Mouse (Mus musculus) cerebellum, adult 2 months (tissue): ENCODE results near the gene Timm29. TPM values are rescaled to one million over a fixed set of nuclear protein-coding genes. Genes with fewer than 3 reads are reported as not detected.

ENCODE experiments used
- DNase-seq, 2 experiments: peaks; one replicate each; pipeline ENCODE4 v3.0.0; 2021
- H3K27ac ChIP-seq: fragments of 200-500 bp; 2 replicates; pipeline ENCODE4 v1.5.1; 2012; ENCODE audit warnings: low read length, control low read depth, inconsistent platforms; ENCODE audit not compliant: insufficient read depth
- H3K27me3 ChIP-seq: fragments of 200-500 bp; 2 replicates; pipeline ENCODE4 v1.6.1; 2012; ENCODE audit warnings: inconsistent platforms, mild to moderate bottlenecking, low read length, moderate library complexity; ENCODE audit not compliant: control insufficient read depth, insufficient read depth
- H3K4me1 ChIP-seq: fragments of 200-500 bp; 2 replicates; pipeline ENCODE4 v1.6.1; 2011; ENCODE audit warnings: low read length; ENCODE audit not compliant: control insufficient read depth, insufficient read depth
- H3K4me3 ChIP-seq: fragments of 200-500 bp; replicated peaks from 2 replicates; pipeline ENCODE3; 2011; ENCODE audit warnings: mild to moderate bottlenecking, low read depth, low read length, control low read depth; ENCODE audit not compliant: insufficient read depth
- CTCF ChIP-seq: fragments of 200-500 bp; IDR thresholded peaks from 2 replicates; pipeline ENCODE4 v1.5.1; 2011; ENCODE audit warnings: low read depth, mild to moderate bottlenecking, control low read depth, low read length, moderate library complexity, borderline replicate concordance; ENCODE audit not compliant: insufficient read depth
- POLR2A ChIP-seq: fragments of 200-500 bp; IDR thresholded peaks from 2 replicates; pipeline ENCODE4 v1.6.1; 2011; ENCODE audit warnings: low read length, control low read depth, borderline replicate concordance; ENCODE audit not compliant: insufficient read depth
- WGBS: fragments of 180-500 bp; shearing (Covaris S2); methylation state at CpG from one replicate; pipeline ENCODE4 v1.1.7; 2018; 5-methylcytosine and 5-hydroxymethylcytosine counted together
- polyA plus RNA-seq: library from polyadenylated mRNA; depleted of rRNA; stranded (reverse); fragments of >200 nt; gene quantifications from 2 replicates; pipeline ENCODE4 v1.2.3, GENCODE M21; 2012; rRNA removed

Gene Timm29
- polyA plus RNA-seq, 1 experiment = 53.4 TPM

GRCm38 (mm10) chr9:21626571-21626970 lies 34.0 kb downstream of the Timm29 start:
- Histone ChIP-seq H3K4me1 (peaks cover 18% of the 10 kb centered on the region), H3K27ac (no peak overlapping the region), H3K27me3 (no peaks in the 10 kb centered on the region), H3K4me3 (no peak overlapping the region)
- peak; percentile 10; the same call in 1 of the 2 replicates for TF ChIP-seq CTCF
- TF ChIP-seq POLR2A = no peak
- DNase-seq = no peak

DNA sequence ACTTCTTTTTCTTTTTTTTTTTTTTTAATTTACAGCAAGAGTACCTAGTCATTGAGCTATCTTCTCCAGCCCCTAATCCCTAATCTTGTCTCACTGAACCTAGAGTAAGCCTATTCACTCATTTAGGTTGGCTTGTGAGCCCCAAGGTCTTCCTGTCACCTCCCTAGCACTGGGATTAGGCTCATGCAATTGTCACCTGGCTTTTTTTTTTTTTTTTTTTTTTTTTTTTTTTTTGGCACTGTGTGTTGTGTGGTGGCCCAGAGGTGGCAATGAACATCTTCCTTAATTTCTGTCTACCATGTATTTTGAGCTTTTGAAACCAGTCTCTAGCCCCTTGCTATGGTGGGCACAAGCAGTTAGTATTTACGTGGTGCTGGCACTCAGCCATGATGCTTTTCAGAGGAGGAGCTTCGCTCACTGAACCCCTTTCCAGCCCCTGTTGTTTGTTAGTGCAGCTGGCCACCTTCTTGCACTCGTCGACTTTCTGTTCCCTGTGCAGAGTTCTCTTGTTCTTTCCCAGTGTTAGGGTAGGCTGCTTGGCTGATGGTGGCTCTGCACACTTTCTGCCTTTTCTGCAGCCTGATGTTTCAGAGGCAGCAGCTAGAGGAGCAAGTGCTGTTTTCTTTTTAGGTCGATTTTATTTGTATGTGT lies 34.7 kb downstream of the Timm29 start:
- TF ChIP-seq CTCF = no peak
- no peak for TF ChIP-seq POLR2A

GRCm38 (mm10) chr9:21630673-21631072 lies 38.2 kb downstream of the Timm29 start:
- TF ChIP-seq POLR2A (no peak), CTCF (peak; percentile 56; the same call in 1 of the 2 replicates)
- WGBS = 55% methylated on average over 3 of the region's 3 CpGs
- peaks cover 38% of the 10 kb centered on the region for H3K4me1 ChIP-seq
- H3K4me3 ChIP-seq = no peak overlapping the region
- no peaks in the 10 kb centered on the region for H3K27me3 ChIP-seq
- no peak overlapping the region for H3K27ac ChIP-seq
- DNase-seq = peak; percentile 66 to 67

More for the DNA sequence above, 34.7 kb downstream of the Timm29 start:
- Histone ChIP-seq H3K4me1 (peaks cover 18% of the 10 kb centered on the region), H3K27ac (0 out of 2 replicates have a peak overlapping the region, but pooled peaks have one; percentile 59), H3K27me3 (no peaks in the 10 kb centered on the region), H3K4me3 (no peak overlapping the region)
- no peak for DNase-seq
- 36% methylated on average over 5 of the region's 5 CpGs for WGBS

DNA sequence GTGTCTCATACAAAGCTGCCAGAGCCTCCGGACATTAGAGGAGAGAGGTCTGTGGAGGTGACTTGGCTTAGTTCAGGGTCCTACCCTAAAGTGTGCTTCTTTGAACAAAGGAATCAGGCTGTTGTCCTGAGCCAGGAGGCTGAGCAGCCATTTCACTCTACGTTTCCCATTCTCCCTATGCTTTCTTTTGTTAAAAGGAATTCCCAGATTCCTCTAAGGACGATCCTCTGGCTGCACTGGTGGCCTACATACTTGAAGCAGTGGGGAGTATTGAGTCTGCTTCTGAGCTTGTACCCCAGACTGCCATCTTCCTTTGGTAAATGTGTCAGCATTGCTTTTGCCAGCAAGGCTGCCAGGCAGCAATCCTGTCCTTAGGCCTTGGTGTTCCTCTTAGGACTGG lies 40.6 kb downstream of the Timm29 start:
- 41% methylated on average over 3 of the region's 3 CpGs for whole genome bisulfite sequencing
- no peak for DNase-seq

GRCm38 (mm10) chr9:21635639-21636038 lies 43.1 kb downstream of the Timm29 start:
- H3K4me1 ChIP-seq = peaks cover 61% of the 10 kb centered on the region
- DNase-seq = peak; percentile 51 to 61
- TF ChIP-seq CTCF (no peak), POLR2A (no peak)
- H3K27ac ChIP-seq = peak overlapping the region; percentile 49
- no peak overlapping the region for H3K4me3 ChIP-seq
- H3K27me3 ChIP-seq = no peaks in the 10 kb centered on the region
- 5% methylated on average over 7 of the region's 7 CpGs for WGBS

More for the DNA sequence above, 40.6 kb downstream of the Timm29 start:
- H3K4me3 ChIP-seq = no peak overlapping the region
- no peak overlapping the region for H3K27ac ChIP-seq
- TF ChIP-seq CTCF (no peak), POLR2A (no peak)
- peaks cover 48% of the 10 kb centered on the region for H3K4me1 ChIP-seq
- no peaks in the 10 kb centered on the region for H3K27me3 ChIP-seq

DNA sequence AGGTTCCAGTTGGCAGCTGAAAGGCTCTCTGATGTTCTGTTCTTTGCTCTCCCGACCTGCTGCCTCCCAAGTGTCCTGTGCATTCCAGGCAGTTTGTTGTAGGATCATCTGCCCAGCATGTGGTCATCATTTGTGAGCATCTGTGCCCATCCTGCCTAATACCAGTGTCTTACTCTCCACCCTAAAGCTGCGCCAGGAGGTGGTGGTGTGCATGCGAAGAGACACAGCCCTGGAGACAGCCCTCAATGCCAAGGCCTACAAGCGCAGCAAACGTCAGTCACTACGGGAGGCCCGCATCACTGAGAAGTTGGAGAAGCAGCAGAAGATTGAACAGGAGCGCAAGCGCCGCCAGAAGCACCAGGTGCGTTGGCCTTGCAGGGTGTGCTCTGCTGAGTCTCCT lies 46.5 kb downstream of the Timm29 start:
- H3K27ac ChIP-seq = peak overlapping the region; percentile 56
- DNase-seq = peak; percentile 68 to 72
- no peaks in the 10 kb centered on the region for H3K27me3 ChIP-seq
- WGBS = 12% methylated on average over 11 of the region's 11 CpGs
- no peak overlapping the region for H3K4me3 ChIP-seq
- TF ChIP-seq CTCF = no peak
- no peak for TF ChIP-seq POLR2A
- H3K4me1 ChIP-seq = peaks cover 46% of the 10 kb centered on the region

Other genes with a start within 250 kb of the Timm29 start
- 81.0 and 81.1 TPM in 2 replicates for gene Ilf3, start 224.9 kb upstream of the Timm29 start, polyA plus RNA-seq
- 37.5 and 39.5 TPM in 2 replicates for gene Qtrt1, start 180.9 kb upstream of the Timm29 start, polyA plus RNA-seq
- gene Dnm2, start 167.8 kb upstream of the Timm29 start, polyA plus RNA-seq = 66.9 and 68.6 TPM in 2 replicates
- gene Tmed1, start 82.5 kb upstream of the Timm29 start, polyA plus RNA-seq = 25.9 and 26.4 TPM in 2 replicates
- gene AB124611, start 66.5 kb upstream of the Timm29 start, polyA plus RNA-seq = 0.28 and 0.29 TPM in 2 replicates
- gene Carm1, start 45.8 kb upstream of the Timm29 start, polyA plus RNA-seq = 51.0 and 57.1 TPM in 2 replicates
- 30.9 and 31.3 TPM in 2 replicates for gene Yipf2, start 106 bp downstream of the Timm29 start, polyA plus RNA-seq
- 88.8 and 96.7 TPM in 2 replicates for gene Smarca4, start 23.4 kb downstream of the Timm29 start, polyA plus RNA-seq
- 34.1 and 34.2 TPM in 2 replicates for gene Ldlr, start 130.8 kb downstream of the Timm29 start, polyA plus RNA-seq
- gene Spc24, start 167.6 kb downstream of the Timm29 start, polyA plus RNA-seq = 3.8 TPM in 2 replicates
- gene Kank2, start 206.0 kb downstream of the Timm29 start, polyA plus RNA-seq = 44.7 and 50.6 TPM in 2 replicates
- not detected in 2 replicates for gene Angptl8, start 242.8 kb downstream of the Timm29 start, polyA plus RNA-seq